Mouse (Mus musculus) cerebellum, postnatal 4 days (tissue): ENCODE data around the gene Exosc3.
"Not testable (repeated sequence)": the region's sequence is repeated elsewhere in the genome, so short reads cannot be mapped to it uniquely, and the experiment has no call there.

ENCODE experiments used
- DNase-seq, 2 experiments: peaks; one replicate each; pipeline ENCODE4 v3.0.0; 2022; ENCODE audit warnings: low spot score in 2 of 2, mixed read lengths in 1 of 2

Gene Exosc3

GRCm38 (mm10) chr4:45342286-45343155 is at the start of gene Exosc3:
Gene Exosc3, minus strand, starts transcription at chr4:45342732.
- peak in 1 of 2 experiments; percentile 25 for DNase-seq

DNA sequence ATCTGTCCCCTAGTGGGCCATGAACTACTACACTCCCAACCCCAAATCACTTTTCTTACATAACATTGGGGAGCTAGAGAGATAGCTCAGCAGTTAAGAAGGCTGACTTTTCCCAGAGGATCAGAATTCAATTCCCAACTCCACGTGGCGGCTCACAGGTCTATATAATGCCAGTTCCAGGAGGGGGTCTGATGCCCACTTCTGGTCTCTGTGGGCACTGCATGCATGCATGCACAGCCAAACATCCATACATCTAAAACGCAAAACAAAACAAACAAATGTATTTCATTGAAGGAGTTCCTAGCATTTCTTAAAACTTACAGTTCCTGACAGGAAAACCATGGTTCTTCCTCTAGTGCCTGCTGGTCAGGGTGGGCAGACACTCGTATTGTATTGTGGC is 49.6 kb upstream of the Exosc3 start:
- no peak for DNase-seq

GRCm38 (mm10) chr4:45387296-45387695 is 44.8 kb upstream of the Exosc3 start:
- DNase-seq, result not testable (repeated sequence)

- DNase-seq, result not testable (repeated sequence)
Observed at GRCm38 (mm10) chr4:45382133-45382532, 39.6 kb upstream of the Exosc3 start.

DNA sequence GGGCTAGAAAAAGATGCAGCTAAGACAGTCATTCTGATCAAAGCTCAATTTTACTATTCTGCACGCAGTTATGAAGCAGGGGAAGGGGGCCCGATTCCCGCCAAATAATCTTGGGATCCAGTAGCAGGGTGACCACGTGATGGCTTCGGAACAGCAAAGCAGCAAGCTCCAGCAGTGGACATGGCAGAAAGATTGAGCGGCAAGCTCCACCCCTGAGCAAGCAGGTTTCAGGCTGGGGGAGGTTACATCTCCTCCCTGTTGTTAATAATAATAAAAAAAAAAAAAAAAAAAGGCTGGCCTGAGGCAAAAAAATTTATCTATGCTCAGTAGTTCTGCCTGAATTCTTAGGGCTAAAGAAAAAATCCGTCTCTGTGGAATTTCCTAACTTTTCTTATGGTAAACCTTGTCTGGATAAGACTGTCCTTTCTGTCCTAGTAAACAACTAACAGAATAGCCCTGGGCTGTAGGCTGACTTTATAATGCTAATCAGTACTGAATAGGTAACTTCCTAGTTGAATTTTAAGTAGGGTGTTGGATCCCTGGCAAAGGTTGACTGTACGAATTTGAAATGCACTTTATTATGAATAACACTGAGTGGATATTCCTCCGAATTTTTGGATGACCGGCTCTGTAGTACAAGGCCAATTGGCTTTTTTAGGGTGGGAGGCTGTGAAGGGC is 38.5 kb upstream of the Exosc3 start:
- not testable (repeated sequence) for DNase-seq

DNA sequence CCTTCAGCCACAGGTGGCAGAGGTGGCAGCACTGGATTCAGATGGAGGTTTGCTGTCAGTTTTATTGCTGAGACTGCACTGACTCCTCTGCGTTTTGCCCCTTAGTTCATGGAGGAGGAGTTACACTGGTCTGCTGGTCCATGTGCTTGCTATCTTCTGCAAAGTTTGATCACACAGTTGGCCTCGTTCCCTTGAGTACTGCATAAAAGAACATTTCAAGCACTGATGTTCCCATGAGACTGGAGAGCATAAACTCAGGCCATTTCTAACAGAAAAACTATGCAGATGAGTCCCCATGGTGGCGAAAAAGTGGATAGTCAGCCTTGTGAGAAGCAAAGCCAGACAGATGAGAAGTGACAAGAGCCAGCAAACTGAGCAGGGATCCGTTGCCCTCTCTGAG is 34.0 kb upstream of the Exosc3 start:
- DNase-seq, result no peak

GRCm38 (mm10) chr4:45374879-45375278 is 32.3 kb upstream of the Exosc3 start:
- no peak for DNase-seq

GRCm38 (mm10) chr4:45371261-45371660 is 28.7 kb upstream of the Exosc3 start:
- no peak for DNase-seq

DNA sequence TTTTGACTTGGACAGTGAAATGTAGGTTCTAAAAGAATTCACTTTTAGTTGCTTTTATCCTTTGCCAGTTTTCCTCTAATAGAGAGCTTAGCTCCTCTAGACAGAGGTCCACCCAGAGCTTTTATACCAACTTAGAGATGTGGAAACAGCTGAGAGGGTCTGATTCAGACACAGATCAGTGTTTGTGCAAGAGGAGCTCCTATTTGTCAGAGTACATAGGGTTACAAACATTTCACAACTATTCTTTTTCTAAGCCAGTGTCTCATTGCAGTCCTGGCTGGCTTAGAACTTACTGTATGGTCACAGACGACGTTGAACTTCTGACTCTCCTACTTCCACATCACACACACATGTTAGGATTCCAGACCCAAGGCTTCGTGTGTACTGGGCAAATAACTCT is 14.1 kb upstream of the Exosc3 start:
- DNase-seq, result no peak

- peak; percentile 95 to 96 for DNase-seq
Observed at GRCm38 (mm10) chr4:45341669-45342249, 773 bp downstream of the Exosc3 start, which contains the start of gene Dcaf10. Gene Dcaf10, plus strand, starts transcription at chr4:45342101.

- DNase-seq, result no peak
Observed at GRCm38 (mm10) chr4:45341226-45341625, 1.3 kb downstream of the Exosc3 start.

GRCm38 (mm10) chr4:45332466-45332865 is 10.1 kb downstream of the Exosc3 start:
- no peak for DNase-seq

DNA sequence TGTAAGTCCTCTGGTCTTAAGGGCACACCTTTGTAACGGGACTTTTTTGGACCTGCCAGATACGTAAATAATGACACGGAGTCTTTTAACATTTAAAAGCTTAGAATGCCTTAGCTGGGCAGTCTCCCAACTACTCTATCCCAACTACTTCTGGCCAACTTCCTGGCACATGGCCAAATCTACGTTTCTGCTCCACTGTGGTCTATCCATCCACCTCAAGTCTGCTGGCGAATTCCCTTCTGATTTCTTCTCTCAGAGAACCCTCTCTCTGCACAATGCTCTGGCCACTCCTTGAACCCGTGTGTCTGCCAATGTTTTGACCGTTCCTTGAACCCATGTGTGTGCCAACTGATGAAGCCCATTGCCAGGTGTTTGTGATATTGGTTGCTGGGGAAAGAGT is 11.4 kb downstream of the Exosc3 start:
- no peak for DNase-seq

GRCm38 (mm10) chr4:45320159-45320816 is 22.2 kb downstream of the Exosc3 start:
- DNase-seq, result peak; percentile 57 to 75

DNA sequence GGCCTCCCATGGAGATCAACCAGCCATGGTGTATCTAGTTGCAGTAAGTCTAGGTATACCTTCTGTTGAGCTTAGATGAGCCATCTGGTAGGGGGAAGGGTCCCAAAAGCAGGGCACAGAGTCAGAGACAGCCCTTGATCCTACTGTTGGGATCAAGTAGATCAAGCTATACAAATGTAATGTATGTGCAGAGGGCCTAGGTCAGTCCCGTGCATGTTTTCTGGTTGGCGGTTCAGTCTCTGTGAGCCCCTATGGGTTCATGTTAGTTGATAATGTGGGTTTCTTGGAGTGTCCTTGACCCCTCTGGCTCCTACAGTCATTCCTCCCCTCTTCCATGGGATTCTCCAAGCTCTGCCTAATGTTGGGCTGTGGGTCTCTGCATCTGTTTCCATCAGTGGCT is 31.5 kb downstream of the Exosc3 start:
- DNase-seq, result no peak

- no peak for DNase-seq
Observed at GRCm38 (mm10) chr4:45308606-45309005, 33.9 kb downstream of the Exosc3 start.

DNA sequence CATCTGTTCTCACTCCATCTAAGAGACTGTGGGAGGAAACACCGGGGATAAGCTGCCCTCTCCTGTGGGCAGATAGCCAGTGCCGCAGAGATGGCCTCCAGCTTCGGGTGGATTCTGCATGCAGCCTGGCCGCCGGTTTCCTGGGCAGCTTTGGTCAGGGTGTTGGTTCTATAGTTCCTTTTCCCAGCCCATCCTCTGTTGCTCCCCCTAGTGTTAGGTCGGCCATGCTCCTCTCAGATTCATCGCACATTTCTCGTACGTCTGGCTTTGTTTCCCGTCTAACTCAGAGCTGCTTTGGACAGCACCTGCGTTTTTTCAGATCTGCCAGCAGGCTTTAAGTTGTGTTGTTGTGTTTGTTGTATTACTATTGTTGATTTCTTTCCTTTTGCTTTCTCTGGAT is 34.5 kb downstream of the Exosc3 start:
- DNase-seq, result peak in 1 of 2 experiments; percentile 20

GRCm38 (mm10) chr4:45305536-45305935 is 37.0 kb downstream of the Exosc3 start:
- DNase-seq, result no peak

DNA sequence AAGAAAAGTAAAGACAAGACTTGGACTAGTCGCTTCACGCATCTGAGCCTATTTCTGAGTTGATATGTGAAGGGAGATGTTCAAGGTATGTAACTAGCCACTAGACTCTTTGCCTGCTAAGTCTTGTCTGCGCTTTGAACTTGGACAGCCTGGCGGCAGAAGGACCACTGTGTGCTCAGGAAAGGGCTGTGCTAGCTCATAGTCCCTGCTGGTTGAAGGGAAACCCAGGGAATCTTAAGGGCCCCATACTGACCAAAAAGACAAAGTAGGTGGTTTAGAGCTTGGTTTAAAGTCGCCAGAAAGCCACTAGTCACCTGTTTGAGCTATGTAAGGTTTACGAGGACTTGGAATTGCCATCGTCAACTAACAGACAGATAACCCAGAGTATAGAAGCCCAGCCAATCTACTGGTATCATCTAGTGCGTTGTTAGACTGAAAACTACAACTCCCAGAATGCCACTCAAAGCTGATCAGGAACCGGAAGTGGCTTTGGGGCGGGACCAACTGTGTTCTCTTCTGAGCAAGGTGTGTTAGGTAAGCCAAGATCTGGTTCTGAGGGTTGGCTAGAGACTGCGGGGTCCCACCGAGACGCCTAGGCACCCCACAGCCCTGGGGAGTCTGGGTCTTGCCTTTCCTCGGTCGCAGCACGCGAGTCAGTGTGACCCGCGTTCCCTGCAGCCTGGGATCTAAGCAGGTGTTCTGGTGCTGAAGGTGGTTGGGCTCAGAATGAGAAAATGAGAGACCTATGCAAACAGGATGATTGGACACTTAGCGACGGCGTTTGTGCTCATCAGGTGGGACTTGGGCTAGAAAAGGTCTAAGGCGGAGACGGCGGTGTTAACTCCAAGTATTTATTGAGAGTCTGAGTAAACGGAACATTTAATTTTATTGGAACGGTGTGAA is 45.6 kb downstream of the Exosc3 start, which contains the start of gene Trmt10b:
Gene Trmt10b, plus strand, starts transcription at position 466 of the 903 bp plus-strand sequence.
- DNase-seq, result peak in 1 of 2 experiments; percentile 49

- no peak for DNase-seq
Observed at GRCm38 (mm10) chr4:45287906-45288305, 54.6 kb downstream of the Exosc3 start.

- DNase-seq, result no peak
Observed at GRCm38 (mm10) chr4:45286318-45286717, 56.2 kb downstream of the Exosc3 start.
